Mouse (Mus musculus): ENCODE data around the gene Rpa1. TPM values are rescaled to one million over a fixed set of nuclear protein-coding genes. Genes with fewer than 3 reads are reported as not detected.

Gene Rpa1
- polyA plus RNA-seq, 1 experiment, result not detected

DNA sequence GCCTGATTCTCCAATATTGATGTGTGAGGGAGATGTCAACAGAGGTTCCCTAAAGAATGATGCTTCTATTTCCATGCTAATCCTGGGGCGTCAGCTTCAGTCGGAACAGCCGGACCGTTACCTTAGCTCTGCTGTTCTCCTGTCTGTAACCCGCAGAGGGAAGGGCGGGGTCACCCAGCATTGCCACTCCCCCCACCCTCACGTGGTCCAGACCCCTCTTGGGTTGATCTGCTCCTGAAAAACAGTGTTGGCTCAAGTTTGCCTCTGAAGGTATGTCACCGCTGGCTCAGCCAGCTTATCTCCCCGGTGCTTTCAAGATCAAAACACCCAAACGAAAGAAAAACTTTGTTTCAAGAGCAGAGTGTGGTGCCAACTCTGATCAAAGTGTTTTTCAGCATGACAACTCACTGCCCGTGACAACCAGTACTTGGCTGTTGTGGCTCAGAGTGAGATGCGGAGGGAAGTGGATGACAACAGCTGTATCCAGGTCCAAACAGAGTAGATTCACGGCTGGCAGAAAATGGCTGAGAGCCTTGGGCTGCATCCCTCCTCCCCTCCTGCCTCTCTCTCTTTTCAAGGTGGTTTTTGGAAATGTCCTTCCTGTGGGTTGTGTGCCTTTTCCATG, 65.5 kb downstream of the Rpa1 start:
- peaks cover 25% of the 10 kb centered on the region for H3K4me1 ChIP-seq (ENCODE audit: control insufficient read depth, insufficient read depth, low read length)
- TF ChIP-seq POLR2A (IDR thresholded peaks at IDR 0.05; ENCODE audit: insufficient read depth, low read depth, low read length), result no peak
- no peak for TF ChIP-seq CTCF (IDR thresholded peaks at IDR 0.05; ENCODE audit: insufficient read depth, low read depth, low read length)
- H3K4me3 ChIP-seq (ENCODE audit: insufficient read depth, low read depth, low read length), result no peak overlapping the region
- 27% methylated on average over 13 of the region's 13 CpGs for WGBS
- no peak overlapping the region for H3K27ac ChIP-seq (ENCODE audit: insufficient read depth, low read depth, low read length)

DNA sequence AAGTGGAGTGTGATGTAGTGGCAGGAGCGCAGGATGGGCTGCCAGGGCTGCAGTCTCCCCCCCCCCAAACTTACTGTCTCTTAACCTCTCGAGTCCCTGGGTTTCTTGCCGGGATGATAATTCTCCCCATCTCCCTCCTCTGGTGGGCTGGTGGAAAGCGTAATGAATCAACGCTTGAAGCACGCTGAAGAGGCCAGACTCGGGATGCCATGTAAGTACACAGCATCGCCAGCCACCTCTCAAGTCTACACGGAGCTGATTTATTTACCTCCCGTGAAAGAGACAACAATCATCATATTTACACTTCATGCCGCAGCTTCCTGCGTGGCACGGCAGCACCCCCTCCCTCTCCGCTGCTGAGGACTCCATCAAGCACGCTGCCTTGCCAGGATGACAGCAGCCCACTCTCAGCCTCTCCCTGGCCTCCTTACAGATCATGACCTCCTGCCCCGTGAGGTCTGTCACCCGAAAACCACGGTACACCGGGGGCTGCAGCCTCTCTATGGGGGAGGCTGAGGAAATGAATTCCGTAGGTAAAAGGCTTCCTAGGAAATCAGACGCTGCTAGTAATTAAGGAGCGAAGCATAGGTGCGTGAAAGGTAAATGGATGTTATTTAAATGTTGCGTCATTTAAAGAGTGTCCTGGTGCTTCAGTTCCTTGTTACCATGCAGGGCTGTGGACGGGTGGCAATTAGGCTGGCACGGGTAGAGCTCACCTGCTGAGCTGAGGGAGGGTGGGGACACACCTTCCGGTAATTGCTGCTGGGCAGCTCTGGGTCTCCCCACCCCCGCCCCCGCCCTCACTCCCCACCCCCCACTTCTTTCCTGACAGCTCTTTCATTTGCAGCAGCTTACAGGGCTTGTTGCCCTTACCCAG, 66.5 kb downstream of the Rpa1 start:
- Histone ChIP-seq H3K27ac (ENCODE audit: insufficient read depth, low read depth, low read length) (no peak overlapping the region), H3K4me3 (ENCODE audit: insufficient read depth, low read depth, low read length) (no peak overlapping the region), H3K4me1 (ENCODE audit: control insufficient read depth, insufficient read depth, low read length) (peaks cover 25% of the 10 kb centered on the region)
- TF ChIP-seq POLR2A (IDR thresholded peaks at IDR 0.05; ENCODE audit: insufficient read depth, low read depth, low read length) (no peak), CTCF (IDR thresholded peaks at IDR 0.05; ENCODE audit: insufficient read depth, low read depth, low read length) (no peak)
- 31% methylated on average over 29 of the region's 29 CpGs for WGBS

GRCm38 (mm10) chr11:75280435-75281001, 67.6 kb downstream of the Rpa1 start:
- Histone ChIP-seq H3K4me1 (ENCODE audit: control insufficient read depth, insufficient read depth, low read length) (peaks cover 25% of the 10 kb centered on the region), H3K4me3 (ENCODE audit: insufficient read depth, low read depth, low read length) (no peak overlapping the region), H3K27ac (ENCODE audit: insufficient read depth, low read depth, low read length) (no peak overlapping the region)
- TF ChIP-seq POLR2A (IDR thresholded peaks at IDR 0.05; ENCODE audit: insufficient read depth, low read depth, low read length) (no peak), CTCF (IDR thresholded peaks at IDR 0.05; ENCODE audit: insufficient read depth, low read depth, low read length) (no peak)
- WGBS, result 74% methylated on average over 5 of the region's 5 CpGs

DNA sequence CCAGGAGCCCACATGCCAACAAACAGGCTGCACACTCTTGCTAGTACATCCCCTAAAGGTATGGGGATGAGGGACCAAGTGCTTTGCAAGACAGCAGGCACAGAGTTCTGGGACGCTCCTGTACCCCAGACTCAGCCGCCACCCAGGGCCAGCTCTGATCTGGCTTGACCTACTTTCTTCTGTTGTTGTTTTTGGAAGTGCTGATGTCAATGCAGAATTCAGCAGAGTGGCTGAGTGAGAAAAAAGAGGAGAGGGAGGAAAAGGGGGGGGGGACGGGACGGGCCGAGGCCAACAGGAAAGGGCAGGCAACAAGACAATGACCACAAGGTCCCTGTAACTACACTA, 68.1 kb downstream of the Rpa1 start:
- no peak overlapping the region for H3K27ac ChIP-seq (ENCODE audit: insufficient read depth, low read depth, low read length)
- H3K4me1 ChIP-seq (ENCODE audit: control insufficient read depth, insufficient read depth, low read length), result peaks cover 25% of the 10 kb centered on the region
- H3K4me3 ChIP-seq (ENCODE audit: insufficient read depth, low read depth, low read length), result no peak overlapping the region
- TF ChIP-seq POLR2A (IDR thresholded peaks at IDR 0.05; ENCODE audit: insufficient read depth, low read depth, low read length) (no peak), CTCF (IDR thresholded peaks at IDR 0.05; ENCODE audit: insufficient read depth, low read depth, low read length) (no peak)
- WGBS, result 46% methylated on average over 4 of the region's 5 CpGs

- no peak overlapping the region for H3K4me3 ChIP-seq (ENCODE audit: insufficient read depth, low read depth, low read length)
- H3K4me1 ChIP-seq (ENCODE audit: control insufficient read depth, insufficient read depth, low read length), result peaks cover 28% of the 10 kb centered on the region
- TF ChIP-seq CTCF (IDR thresholded peaks at IDR 0.05; ENCODE audit: insufficient read depth, low read depth, low read length) (no peak), POLR2A (IDR thresholded peaks at IDR 0.05; ENCODE audit: insufficient read depth, low read depth, low read length) (no peak)
- no peak overlapping the region; the same call in 1 of the 2 replicates for H3K27ac ChIP-seq (ENCODE audit: insufficient read depth, low read depth, low read length)
- WGBS, result 20% methylated on average over 16 of the region's 16 CpGs
Measured at GRCm38 (mm10) chr11:75279342-75280065, 68.6 kb downstream of the Rpa1 start.

DNA sequence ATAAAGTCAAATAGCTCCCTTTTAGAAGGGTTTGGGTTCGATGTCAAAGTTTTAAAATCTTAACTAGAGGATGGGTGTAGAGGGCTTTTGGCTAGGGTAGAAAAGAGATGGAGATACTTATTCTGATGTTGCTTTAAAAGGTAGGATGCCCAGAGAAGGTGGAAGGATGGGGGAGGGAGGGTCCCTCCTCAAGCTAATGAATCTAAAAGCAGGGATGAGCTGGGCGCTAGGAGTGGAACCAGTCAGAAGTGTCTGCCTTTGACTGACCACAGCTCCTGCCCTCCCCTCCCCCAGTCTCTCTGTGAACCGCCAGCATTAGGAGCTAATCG, 69.1 kb downstream of the Rpa1 start:
- Histone ChIP-seq H3K27ac (ENCODE audit: insufficient read depth, low read depth, low read length) (no peak overlapping the region), H3K4me1 (ENCODE audit: control insufficient read depth, insufficient read depth, low read length) (peaks cover 28% of the 10 kb centered on the region), H3K4me3 (ENCODE audit: insufficient read depth, low read depth, low read length) (no peak overlapping the region)
- no peak for TF ChIP-seq POLR2A (IDR thresholded peaks at IDR 0.05; ENCODE audit: insufficient read depth, low read depth, low read length)
- TF ChIP-seq CTCF (IDR thresholded peaks at IDR 0.05; ENCODE audit: insufficient read depth, low read depth, low read length), result no peak
- 40% methylated on average over 4 of the region's 4 CpGs for WGBS

GRCm38 (mm10) chr11:75278115-75278514, 70.0 kb downstream of the Rpa1 start:
- Histone ChIP-seq H3K27ac (ENCODE audit: insufficient read depth, low read depth, low read length) (no peak overlapping the region), H3K4me3 (ENCODE audit: insufficient read depth, low read depth, low read length) (no peak overlapping the region), H3K4me1 (ENCODE audit: control insufficient read depth, insufficient read depth, low read length) (peaks cover 36% of the 10 kb centered on the region)
- TF ChIP-seq CTCF (IDR thresholded peaks at IDR 0.05; ENCODE audit: insufficient read depth, low read depth, low read length) (no peak), POLR2A (IDR thresholded peaks at IDR 0.05; ENCODE audit: insufficient read depth, low read depth, low read length) (no peak)
- 83% methylated on average over 7 of the region's 7 CpGs for WGBS

DNA sequence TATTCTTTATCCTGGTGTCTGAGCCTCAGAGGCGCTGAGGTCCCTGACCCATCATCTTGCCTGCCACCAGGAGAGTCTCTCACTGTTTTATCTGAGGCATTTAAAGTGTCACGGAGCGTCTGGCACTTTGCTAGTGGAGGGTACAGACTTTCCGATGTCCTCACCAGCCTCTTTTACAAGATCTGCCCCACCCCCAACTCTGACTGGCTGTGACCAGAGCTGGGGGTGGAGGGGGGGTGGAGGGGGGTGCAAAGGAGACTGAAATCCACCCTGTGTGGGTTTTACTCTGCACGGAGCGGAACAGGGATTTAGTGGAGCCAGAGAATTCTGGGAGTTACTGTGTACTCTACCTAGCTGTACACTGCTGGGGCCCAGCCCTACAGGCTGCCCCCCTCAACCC, 73.1 kb downstream of the Rpa1 start:
- Histone ChIP-seq H3K4me3 (ENCODE audit: insufficient read depth, low read depth, low read length) (no peak overlapping the region), H3K27ac (ENCODE audit: insufficient read depth, low read depth, low read length) (no peak overlapping the region), H3K4me1 (ENCODE audit: control insufficient read depth, insufficient read depth, low read length) (peaks cover 27% of the 10 kb centered on the region)
- WGBS, result 72% methylated on average over 6 of the region's 6 CpGs
- TF ChIP-seq POLR2A (IDR thresholded peaks at IDR 0.05; ENCODE audit: insufficient read depth, low read depth, low read length) (no peak), CTCF (IDR thresholded peaks at IDR 0.05; ENCODE audit: insufficient read depth, low read depth, low read length) (no peak)

Data from olfactory bulb, adult 2 months (tissue).